Mouse (Mus musculus): ENCODE results near the gene Il15ra.

The Il15ra gene

DNA sequence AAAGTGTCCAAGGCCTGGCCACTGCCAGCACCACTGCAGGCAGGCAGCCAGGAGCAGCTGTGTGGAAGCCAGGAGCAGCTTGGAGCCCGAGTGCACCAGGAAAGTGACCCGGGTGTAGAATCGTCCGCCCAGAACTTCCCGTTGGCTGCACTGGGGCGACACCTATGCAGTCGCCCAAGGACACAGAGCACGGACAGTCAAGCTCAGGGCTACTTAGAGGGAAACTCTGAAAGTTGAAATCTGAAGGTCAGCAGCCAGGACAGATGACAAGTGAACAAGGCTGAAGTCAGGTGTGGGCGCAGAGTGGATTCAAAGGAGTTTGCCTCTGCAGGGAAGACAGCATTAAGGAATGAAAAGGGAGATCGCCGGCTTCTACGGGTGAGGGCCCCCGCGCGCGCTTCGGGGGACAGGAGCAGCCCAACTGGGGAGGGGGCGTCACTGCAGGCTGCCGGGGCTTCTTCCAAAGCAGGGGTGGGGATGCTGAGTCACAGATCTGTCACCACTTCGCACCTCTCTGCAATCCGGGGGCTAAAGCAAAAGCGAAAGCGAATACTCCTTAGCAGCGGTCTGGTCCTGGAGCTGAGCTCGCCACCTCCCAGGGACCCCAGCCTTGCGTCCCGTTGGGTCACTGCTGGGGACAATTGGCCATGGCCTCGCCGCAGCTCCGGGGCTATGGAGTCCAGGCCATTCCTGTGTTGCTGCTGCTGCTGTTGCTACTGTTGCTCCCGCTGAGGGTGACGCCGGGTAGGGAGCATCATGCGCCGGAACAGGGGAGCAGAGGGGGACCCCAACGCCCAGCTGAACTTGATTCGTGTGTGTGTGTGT lies at the start of gene Il15ra:
TSS of gene Il15ra (plus strand) at position 90 of the 825 bp plus-strand sequence.
- DNase-seq (ENCODE audit: low read depth): peak; percentile 89

- peak; percentile 82 for DNase-seq (ENCODE audit: low read depth)
Observed at GRCm38 (mm10) chr2:11657581-11657980, 47.5 kb upstream of the Il15ra start.

DNA sequence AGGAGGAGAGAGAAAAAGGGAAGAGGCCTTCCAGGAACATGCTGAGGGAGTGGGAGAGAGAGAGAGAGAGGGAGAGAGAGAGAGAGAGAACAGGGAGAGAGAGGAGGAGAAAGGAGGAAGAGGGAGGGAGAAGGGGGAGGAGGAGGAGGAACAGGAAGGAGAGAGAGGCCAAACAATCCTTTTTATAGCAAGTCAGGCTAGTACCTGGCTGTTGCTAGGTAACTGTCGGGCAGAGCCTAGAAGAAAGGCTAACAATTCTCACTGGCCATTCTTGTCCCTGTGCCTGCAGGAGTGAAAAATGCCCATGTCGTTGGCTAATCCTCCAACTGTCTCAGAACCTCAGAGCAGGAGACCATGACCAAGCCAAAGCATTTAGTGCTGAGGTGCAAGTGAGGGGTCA lies 45.8 kb upstream of the Il15ra start:
- DNase-seq (ENCODE audit: low read depth): peak; percentile 43

- peak; percentile 82 for DNase-seq (ENCODE audit: low read depth)
Observed at GRCm38 (mm10) chr2:11662143-11662906, 42.8 kb upstream of the Il15ra start.

DNA sequence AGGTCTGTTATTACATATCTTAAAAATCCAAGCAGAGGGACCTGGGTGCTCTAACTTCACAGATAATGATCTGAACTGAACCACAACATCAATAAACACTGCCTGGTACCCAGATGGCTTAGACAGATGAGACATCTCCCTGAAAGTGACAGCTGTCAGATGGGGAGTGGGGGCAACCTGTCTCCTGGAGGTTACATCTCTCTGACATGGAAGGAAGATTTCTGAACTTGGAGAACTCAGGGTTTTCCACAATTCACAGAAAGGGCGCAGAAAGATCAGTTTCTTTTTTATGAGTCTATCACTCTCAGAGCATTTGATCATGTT lies 42.2 kb upstream of the Il15ra start:
- DNase-seq (ENCODE audit: low read depth): peak; percentile 76

- peak; percentile 92 for DNase-seq (ENCODE audit: low read depth)
Observed at GRCm38 (mm10) chr2:11663961-11664360, 41.1 kb upstream of the Il15ra start.

GRCm38 (mm10) chr2:11664367-11664766 lies 40.7 kb upstream of the Il15ra start:
- peak; percentile 50 for DNase-seq (ENCODE audit: low read depth)

DNA sequence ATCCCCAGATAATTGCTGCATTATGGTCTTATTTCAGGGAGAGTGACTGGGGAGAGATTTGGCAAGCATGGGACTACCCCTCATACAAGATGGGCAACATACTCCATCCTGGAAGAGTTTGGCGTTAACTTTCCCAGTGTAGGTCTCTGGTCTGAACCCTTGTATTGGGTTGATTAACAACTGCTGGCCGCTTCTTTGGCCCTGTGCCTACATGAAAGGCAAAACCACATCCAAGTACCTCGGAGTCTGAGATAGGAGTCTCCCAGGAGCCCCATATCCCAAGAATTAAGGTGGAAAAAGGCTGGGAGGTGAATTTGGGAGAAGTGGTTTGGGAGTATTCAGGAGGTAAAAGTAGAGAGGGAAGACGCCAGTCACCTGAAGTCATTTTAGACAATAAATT lies 40.3 kb upstream of the Il15ra start:
- DNase-seq (ENCODE audit: low read depth): no peak

GRCm38 (mm10) chr2:11665326-11665725 lies 39.8 kb upstream of the Il15ra start:
- DNase-seq (ENCODE audit: low read depth): no peak

GRCm38 (mm10) chr2:11672144-11672543 lies 32.9 kb upstream of the Il15ra start:
- DNase-seq (ENCODE audit: low read depth): peak; percentile 78

GRCm38 (mm10) chr2:11679626-11680025 lies 25.5 kb upstream of the Il15ra start:
- DNase-seq (ENCODE audit: low read depth): no peak

- DNase-seq (ENCODE audit: low read depth): no peak
Observed at GRCm38 (mm10) chr2:11682712-11683111, 22.4 kb upstream of the Il15ra start.

DNA sequence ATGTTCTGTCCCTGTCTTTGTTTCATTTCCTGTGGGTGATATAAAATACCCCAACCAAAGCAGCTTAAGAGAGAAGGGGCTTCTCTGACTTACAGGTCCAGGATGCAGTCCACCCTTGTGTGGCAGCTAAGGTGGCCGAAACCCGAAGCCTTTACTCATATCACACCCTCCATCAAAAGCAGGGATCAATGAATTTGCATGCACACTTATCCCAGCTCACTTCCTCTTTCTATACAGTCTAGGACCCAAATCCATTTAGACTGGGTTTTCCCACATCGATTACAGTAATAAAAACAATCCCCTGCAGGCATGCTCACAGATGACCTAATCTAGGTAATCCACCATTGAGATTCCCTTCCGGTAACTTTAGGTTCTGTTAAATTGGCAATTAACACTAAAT lies 18.6 kb upstream of the Il15ra start:
- DNase-seq (ENCODE audit: low read depth): no peak

DNA sequence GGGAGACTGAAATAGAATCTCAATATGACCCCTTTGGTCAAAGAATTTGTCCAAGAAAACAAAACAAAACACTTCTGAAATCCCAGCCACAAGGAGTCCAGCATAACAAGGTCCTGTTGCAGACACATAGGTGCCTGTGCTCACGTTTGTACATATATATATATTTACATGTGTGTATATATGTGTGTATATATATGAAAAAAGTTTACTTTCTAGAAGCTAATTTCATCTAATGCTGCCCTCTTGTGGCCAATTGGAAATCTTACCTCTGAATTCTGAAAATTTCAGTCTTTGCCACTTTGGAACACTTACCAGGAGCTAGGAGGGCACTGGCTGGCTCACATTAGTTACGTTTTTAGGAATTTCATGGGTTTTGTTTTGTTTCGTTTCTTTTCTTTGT lies 17.7 kb upstream of the Il15ra start:
- DNase-seq (ENCODE audit: low read depth): peak; percentile 78

GRCm38 (mm10) chr2:11690201-11690890 lies 14.7 kb upstream of the Il15ra start:
- no peak for DNase-seq (ENCODE audit: low read depth)

GRCm38 (mm10) chr2:11693352-11693751 lies 11.7 kb upstream of the Il15ra start:
- DNase-seq (ENCODE audit: low read depth): no peak

- no peak for DNase-seq (ENCODE audit: low read depth)
Observed at GRCm38 (mm10) chr2:11694104-11694503, 11.0 kb upstream of the Il15ra start.

DNA sequence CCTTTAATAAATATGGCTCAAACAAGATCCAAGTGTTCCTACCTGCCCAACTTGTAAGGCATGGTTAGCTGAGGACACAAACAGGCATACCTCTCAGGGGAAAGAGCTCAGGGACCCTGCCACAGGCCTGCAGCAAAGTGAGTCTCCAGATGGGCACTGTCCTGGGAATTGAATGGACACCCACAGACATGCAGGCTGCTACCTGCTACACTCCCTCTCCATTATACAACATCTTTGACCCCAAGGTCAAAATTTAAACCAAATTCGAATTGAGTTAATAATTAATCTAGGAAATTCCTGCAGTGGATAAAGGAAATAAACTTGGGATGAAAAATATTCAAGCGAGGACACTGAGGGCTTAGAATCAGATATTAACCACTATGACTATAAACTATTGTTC lies 9.2 kb upstream of the Il15ra start:
- no peak for DNase-seq (ENCODE audit: low read depth)

DNA sequence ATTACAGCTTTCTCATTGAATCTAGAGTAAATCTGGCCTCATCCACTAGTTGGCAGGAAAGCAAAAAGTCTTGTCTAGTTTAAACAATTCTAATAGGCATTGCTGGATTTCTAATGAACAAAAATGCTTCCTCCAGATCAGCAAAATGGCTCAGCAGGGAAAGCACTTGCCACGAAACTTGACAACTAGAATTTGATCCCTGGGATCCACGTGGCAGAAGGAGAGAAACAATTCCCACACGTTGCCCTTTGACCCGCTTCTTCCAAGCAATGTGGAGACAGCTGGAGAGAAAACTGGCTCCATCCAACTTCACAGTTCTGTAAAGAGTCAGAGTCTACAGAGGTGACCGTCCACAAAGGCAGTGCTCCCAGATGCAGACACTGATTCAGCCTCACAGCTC lies 6.1 kb upstream of the Il15ra start:
- peak; percentile 21 for DNase-seq (ENCODE audit: low read depth)

DNA sequence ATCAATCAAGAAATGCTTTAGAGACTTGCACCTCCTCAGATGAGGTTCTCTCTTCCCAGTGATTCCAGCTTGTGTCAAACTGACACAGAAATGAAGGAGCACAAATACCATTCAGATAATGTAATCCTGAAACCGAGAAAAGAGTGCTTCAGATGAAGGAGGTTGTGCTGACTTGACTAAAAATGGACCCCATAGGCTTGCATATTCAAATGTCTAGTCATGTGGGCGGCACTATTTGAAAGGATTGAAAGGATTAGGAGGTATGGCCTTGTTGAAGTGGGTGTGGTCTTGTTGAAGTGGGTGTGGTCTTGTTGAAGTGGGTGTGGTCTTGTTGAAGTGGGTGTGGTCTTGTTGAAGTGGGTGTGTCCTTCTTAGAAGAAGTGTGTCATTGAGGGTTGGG lies 5.2 kb upstream of the Il15ra start:
- DNase-seq (ENCODE audit: low read depth): peak; percentile 44

- DNase-seq (ENCODE audit: low read depth): peak; percentile 60
Observed at GRCm38 (mm10) chr2:11706030-11706745, 1.1 kb downstream of the Il15ra start.

- no peak for DNase-seq (ENCODE audit: low read depth)
Observed at GRCm38 (mm10) chr2:11706746-11707065, 1.6 kb downstream of the Il15ra start.

Data from induced T-regulatory cell, adult 2 months (primary cell).